Mouse (Mus musculus) liver, embryonic 15.5 days (tissue): ENCODE results near the gene Olfr31. TPM values are rescaled to one million over a fixed set of nuclear protein-coding genes. Genes with fewer than 3 reads are reported as not detected.

Experiments used
- ATAC-seq: fragments of 200-750 bp; cut with Nextera tagmentation; 2 replicates; pipeline ENCODE4 v1.8.0; 2017; ENCODE audit warnings: moderate number of reproducible peaks, mild to moderate bottlenecking, moderate library complexity; ENCODE audit not compliant: insufficient read depth
- H3K27ac ChIP-seq: fragments of 300-500 bp; sonication (generic); replicated peaks from 2 replicates; pipeline ENCODE4 v1.5.1; 2015; ENCODE audit warnings: mild to moderate bottlenecking, inconsistent platforms
- H3K27me3 ChIP-seq: fragments of 300-500 bp; sonication (generic); 2 replicates; pipeline ENCODE4 v1.6.1; 2015; ENCODE audit warnings: mild to moderate bottlenecking, inconsistent platforms
- H3K36me3 ChIP-seq: fragments of 300-500 bp; sonication (generic); replicated peaks from 2 replicates; pipeline ENCODE4 v1.6.1; 2015; ENCODE audit warnings: moderate library complexity, mild to moderate bottlenecking, inconsistent platforms
- H3K4me1 ChIP-seq: fragments of 300-500 bp; sonication (generic); replicated peaks from 2 replicates; pipeline ENCODE4 v1.6.1; 2015; ENCODE audit warnings: inconsistent platforms
- H3K4me2 ChIP-seq: fragments of 300-500 bp; sonication (generic); 2 replicates; pipeline ENCODE4 v1.6.1; 2015; ENCODE audit warnings: moderate library complexity, mild to moderate bottlenecking, inconsistent platforms
- H3K4me3 ChIP-seq: fragments of 300-500 bp; sonication (generic); replicated peaks from 2 replicates; pipeline ENCODE4 v1.5.1; 2015; ENCODE audit warnings: mild to moderate bottlenecking, inconsistent platforms
- H3K9ac ChIP-seq: fragments of 300-500 bp; sonication (generic); 2 replicates; pipeline ENCODE4 v1.6.1; 2015; ENCODE audit warnings: moderate library complexity, mild to moderate bottlenecking, inconsistent platforms
- H3K9me3 ChIP-seq: fragments of 300-500 bp; sonication (generic); replicated peaks from 2 replicates; pipeline ENCODE4 v1.6.1; 2016; ENCODE audit warnings: inconsistent platforms
- WGBS: fragments of 180-500 bp; shearing (Covaris S2); methylation state at CpG from one replicate; pipeline ENCODE4 v1.1.7; 2015; ENCODE audit warnings: mixed read lengths; ENCODE audit not compliant: insufficient replicate concordance; 5-methylcytosine and 5-hydroxymethylcytosine counted together
- polyA plus RNA-seq: library from polyadenylated mRNA; unstranded; fragments of >200 nt; fragmentation: Nextera tagmentation; extraction: Ambion mirVana; gene quantifications from 2 replicates; pipeline ENCODE4 v1.2.1, GENCODE M21; 2015

Gene Olfr31
- not detected in 2 replicates for polyA plus RNA-seq

DNA sequence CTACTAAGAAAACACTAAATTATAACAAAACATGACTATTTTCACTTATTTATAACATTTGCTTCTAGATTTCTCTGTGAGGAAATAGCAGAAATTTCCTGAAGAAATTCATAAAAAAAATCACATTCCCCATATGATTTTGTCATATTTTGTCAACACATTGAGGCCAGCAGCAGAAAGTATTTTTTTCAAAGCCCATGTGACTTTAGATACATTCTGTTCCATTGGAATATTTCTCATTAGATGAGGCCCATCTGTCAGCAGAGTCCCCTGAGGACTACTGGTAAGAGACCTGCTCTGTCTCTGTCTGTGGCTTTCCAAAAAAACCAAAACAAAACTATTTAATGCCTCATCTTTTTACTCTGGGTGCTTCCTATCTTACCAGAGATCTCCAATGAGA is at the start of gene Olfr31:
TSS of gene Olfr31 (plus strand) at position 301 of the 400 bp plus-strand sequence.
- ATAC-seq: no peak
- Histone ChIP-seq H3K36me3 (no peaks in the 10 kb centered on the region), H3K4me3 (no peak within 1 kb of the TSS), H3K27ac (no peak within 1 kb of the TSS), H3K9me3 (no peaks in the 10 kb centered on the region), H3K27me3 (no peaks in the 10 kb centered on the region), H3K4me2 (no peak within 1 kb of the TSS), H3K4me1 (no peaks in the 10 kb centered on the region), H3K9ac (no peak within 1 kb of the TSS)

GRCm38 (mm10) chr14:14294426-14294825 is 28.2 kb upstream of the Olfr31 start:
- H3K9me3 ChIP-seq: no peaks in the 10 kb centered on the region
- 34% methylated on average over 7 of the region's 7 CpGs for WGBS
- no peak overlapping the region for H3K9ac ChIP-seq
- H3K4me1 ChIP-seq: no peaks in the 10 kb centered on the region
- no peaks in the 10 kb centered on the region for H3K27me3 ChIP-seq
- H3K4me2 ChIP-seq: peak overlapping the region; percentile 21; the same call in 1 of the 2 replicates
- ATAC-seq: no peak
- peak overlapping the region; percentile 20; the same call in 1 of the 2 replicates for H3K4me3 ChIP-seq
- no peaks in the 10 kb centered on the region for H3K36me3 ChIP-seq
- H3K27ac ChIP-seq: no peak overlapping the region

DNA sequence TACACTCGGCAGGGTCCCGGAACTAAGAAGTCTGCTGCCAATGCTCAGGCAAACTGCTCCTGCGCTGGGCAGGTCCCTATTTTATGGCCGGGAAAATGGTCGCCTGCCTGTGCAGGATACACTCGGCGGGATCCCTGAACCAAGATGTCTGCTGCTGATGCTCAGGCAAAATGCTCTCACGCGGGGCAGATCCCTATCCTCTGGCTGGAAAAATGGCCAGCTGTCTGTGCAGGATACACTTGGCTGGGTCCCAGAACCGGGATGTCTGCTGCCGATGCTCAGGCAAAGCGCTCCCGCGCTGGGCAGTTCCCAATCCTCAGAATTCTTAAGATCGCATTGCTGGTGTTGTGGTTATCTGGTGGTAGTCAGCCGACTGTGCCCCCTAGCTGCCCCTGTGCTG is 13.7 kb upstream of the Olfr31 start:
- H3K27ac ChIP-seq: no peak overlapping the region
- H3K4me2 ChIP-seq: no peak overlapping the region
- H3K27me3 ChIP-seq: no peaks in the 10 kb centered on the region
- 44% methylated on average over 16 of the region's 16 CpGs for WGBS
- H3K36me3 ChIP-seq: no peaks in the 10 kb centered on the region
- H3K4me3 ChIP-seq: no peak overlapping the region
- no peaks in the 10 kb centered on the region for H3K4me1 ChIP-seq
- no peak overlapping the region for H3K9ac ChIP-seq
- no peaks in the 10 kb centered on the region for H3K9me3 ChIP-seq
- ATAC-seq: no peak

DNA sequence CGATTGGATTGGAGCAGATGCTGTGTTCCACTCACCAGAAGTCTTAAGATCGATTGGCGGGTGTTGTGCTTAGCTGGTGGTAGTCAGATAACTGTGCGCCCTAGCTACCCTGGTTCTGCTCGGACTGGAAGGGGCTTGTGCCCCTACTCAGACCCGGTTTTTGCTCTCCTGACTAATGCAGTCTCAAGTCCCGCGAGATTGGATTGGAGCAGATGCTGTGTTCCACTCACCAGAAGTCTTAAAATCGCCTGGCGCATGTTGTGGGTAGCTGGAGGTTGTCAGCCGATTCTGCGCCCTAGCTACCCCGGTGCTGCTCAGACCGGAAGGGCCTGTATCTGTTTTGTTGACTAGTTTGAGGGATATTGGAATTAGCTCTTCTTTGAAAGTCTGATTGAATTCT is 13.2 kb upstream of the Olfr31 start:
- Histone ChIP-seq H3K9me3 (no peaks in the 10 kb centered on the region), H3K4me3 (no peak overlapping the region), H3K9ac (no peak overlapping the region), H3K27ac (no peak overlapping the region), H3K36me3 (no peaks in the 10 kb centered on the region), H3K4me1 (no peaks in the 10 kb centered on the region), H3K27me3 (no peaks in the 10 kb centered on the region), H3K4me2 (no peak overlapping the region)
- 45% methylated on average over 14 of the region's 14 CpGs for WGBS
- no peak for ATAC-seq

GRCm38 (mm10) chr14:14345113-14345871 is 22.7 kb downstream of the Olfr31 start:
- peak; percentile 80 for ATAC-seq
- 6% methylated on average over 40 of the region's 40 CpGs for WGBS
- peaks cover 12% of the 10 kb centered on the region; the same call in 1 of the 2 replicates for H3K4me1 ChIP-seq

DNA sequence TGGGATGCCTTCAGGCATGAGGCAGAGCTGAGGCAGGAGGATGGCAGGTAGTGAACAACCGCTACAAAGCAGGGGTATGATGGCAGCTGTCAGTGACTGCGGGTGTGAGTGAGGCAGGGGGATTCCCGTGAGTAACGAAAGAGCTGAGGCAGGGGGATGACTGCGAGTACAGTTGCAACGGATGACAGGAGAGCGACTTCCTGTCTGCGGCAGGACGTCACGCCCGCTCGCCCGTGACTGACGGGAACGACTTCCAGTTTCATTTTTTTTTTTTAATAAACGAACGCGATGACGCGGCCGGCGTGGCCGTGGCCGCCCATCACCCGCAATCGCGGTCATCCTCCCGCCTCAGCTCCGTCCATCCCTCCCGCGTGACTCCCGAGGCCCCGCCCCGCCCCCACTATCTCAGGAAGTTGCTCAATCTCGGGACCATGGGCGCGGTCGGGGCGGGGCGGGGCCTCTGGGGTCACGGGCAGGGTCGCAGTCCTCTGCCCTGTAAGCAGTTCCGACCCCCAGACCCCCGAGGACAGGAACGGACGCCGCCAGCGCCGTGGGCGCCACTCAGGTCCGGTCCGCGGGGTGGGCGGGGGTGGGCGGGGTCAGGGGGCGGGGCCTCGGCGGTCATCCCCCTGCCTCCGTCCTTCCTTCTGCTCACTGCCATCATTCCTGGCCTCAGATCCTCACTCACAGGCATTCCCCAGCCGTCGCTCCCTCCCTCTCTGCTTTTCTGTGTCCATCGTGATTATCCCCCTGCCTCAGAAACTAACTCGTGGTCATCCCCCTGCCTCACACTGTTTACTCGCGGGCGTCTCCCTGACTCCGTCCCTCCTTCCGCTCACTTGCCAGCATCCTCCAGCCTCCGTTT is 23.6 kb downstream of the Olfr31 start, which contains the start of gene Il3ra:
TSS of gene Il3ra (plus strand) at position 328 of the 865 bp plus-strand sequence.
- Histone ChIP-seq H3K27me3 (no peaks in the 10 kb centered on the region), H3K36me3 (peaks cover 7% of the 10 kb centered on the region; the same call in 1 of the 2 replicates), H3K27ac (peak within 1 kb of the TSS; percentile 59), H3K9me3 (peaks cover 38% of the 10 kb centered on the region), H3K9ac (no peak within 1 kb of the TSS), H3K4me3 (peak within 1 kb of the TSS; percentile 60), H3K4me2 (peak within 1 kb of the TSS; percentile 78), H3K4me1 (peaks cover 12% of the 10 kb centered on the region; the same call in 1 of the 2 replicates)
- 2% methylated on average over 62 of the region's 69 CpGs for WGBS
- ATAC-seq: peak; percentile 55

More at GRCm38 (mm10) chr14:14345113-14345871, 22.7 kb downstream of the Olfr31 start:
- H3K4me2 ChIP-seq: peak overlapping the region; percentile 78
- peak overlapping the region; percentile 60 for H3K4me3 ChIP-seq
- no peaks in the 10 kb centered on the region for H3K27me3 ChIP-seq
- peaks cover 30% of the 10 kb centered on the region for H3K9me3 ChIP-seq
- no peak overlapping the region for H3K9ac ChIP-seq
- H3K36me3 ChIP-seq: peaks cover 7% of the 10 kb centered on the region; the same call in 1 of the 2 replicates
- peak overlapping the region; percentile 59 for H3K27ac ChIP-seq

DNA sequence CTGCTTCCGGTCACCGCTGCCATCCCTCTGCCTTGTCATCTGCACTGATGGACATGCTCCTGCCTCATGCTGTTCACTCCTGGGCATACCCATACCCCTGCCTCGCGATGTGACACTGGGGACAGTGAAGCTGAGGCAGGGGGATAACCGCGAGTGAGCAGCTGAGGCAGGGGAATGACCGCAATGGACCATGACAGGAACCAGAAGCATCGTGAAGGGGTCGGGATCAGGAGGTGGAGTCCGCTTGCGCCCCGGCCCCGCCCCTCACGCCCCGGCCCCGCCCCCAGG is 24.1 kb downstream of the Olfr31 start:
- no peak overlapping the region for H3K27ac ChIP-seq
- peak overlapping the region; percentile 60 for H3K4me3 ChIP-seq
- H3K4me1 ChIP-seq: peaks cover 12% of the 10 kb centered on the region; the same call in 1 of the 2 replicates
- H3K36me3 ChIP-seq: peaks cover 7% of the 10 kb centered on the region; the same call in 1 of the 2 replicates
- 0 out of 2 replicates have a peak, but pooled peaks have one; percentile 1 for ATAC-seq
- H3K27me3 ChIP-seq: no peaks in the 10 kb centered on the region
- 20% methylated on average over 16 of the region's 16 CpGs for WGBS
- H3K9me3 ChIP-seq: peaks cover 44% of the 10 kb centered on the region
- no peak overlapping the region for H3K9ac ChIP-seq
- peak overlapping the region; percentile 78 for H3K4me2 ChIP-seq

- H3K36me3 ChIP-seq: peaks cover 7% of the 10 kb centered on the region; the same call in 1 of the 2 replicates
- H3K9ac ChIP-seq: no peak overlapping the region
- 0 out of 2 replicates have a peak overlapping the region, but pooled peaks have one; percentile 78 for H3K4me2 ChIP-seq
- H3K4me1 ChIP-seq: peaks cover 12% of the 10 kb centered on the region; the same call in 1 of the 2 replicates
- H3K27me3 ChIP-seq: no peaks in the 10 kb centered on the region
- H3K9me3 ChIP-seq: peaks cover 50% of the 10 kb centered on the region
- H3K4me3 ChIP-seq: peak overlapping the region; percentile 60
- no peak for ATAC-seq
- WGBS: 63% methylated on average over 17 of the region's 17 CpGs
- H3K27ac ChIP-seq: no peak overlapping the region
Observed at GRCm38 (mm10) chr14:14347151-14347835, 24.7 kb downstream of the Olfr31 start.

DNA sequence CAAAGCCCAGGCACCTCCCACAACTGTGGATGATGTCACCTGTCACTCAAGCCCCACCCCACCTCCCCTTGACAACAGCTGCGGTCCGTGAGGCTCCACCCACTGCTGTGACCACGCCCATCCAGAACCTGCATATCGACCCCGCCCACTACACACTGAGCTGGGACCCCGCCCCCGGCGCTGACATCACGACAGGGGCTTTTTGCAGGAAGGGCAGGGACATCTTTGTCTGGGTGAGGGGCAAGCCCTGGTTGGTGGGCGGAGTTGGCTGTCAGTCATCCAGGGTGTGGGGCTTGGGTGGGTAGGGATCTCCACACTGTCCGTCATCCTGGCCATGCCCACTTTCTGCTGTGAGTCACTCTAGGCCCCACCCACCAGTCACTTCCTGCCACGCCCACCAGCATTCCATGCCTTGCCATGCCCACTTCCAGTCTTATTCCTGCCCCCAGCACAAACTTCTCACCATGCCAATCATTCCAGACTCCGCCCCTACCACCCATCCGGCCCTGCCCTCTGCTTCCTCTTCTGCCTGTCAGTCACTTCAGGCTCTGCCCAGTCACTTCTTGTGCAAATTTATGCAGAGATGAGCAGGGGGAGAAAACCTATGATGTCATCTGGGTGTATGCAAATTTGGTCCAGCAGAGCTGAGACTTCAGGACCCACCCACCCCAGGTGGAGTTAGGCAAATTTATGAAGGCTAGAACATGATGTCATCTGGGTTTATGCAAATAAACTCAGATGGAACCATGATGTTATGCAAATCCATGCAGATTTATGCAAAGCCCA is 25.4 kb downstream of the Olfr31 start:
- H3K9me3 ChIP-seq: peaks cover 53% of the 10 kb centered on the region
- no peak for ATAC-seq

More for the DNA sequence above, 25.4 kb downstream of the Olfr31 start:
- Histone ChIP-seq H3K4me1 (peaks cover 12% of the 10 kb centered on the region; the same call in 1 of the 2 replicates), H3K27me3 (no peaks in the 10 kb centered on the region), H3K27ac (no peak overlapping the region), H3K4me2 (no peak overlapping the region), H3K9ac (no peak overlapping the region), H3K4me3 (no peak overlapping the region), H3K36me3 (peaks cover 7% of the 10 kb centered on the region; the same call in 1 of the 2 replicates)
- WGBS: 73% methylated on average over 14 of the region's 14 CpGs
